Mouse (Mus musculus) thymus, postnatal 14 days (tissue): Measurements from ENCODE around the gene Usp24.

Experiments
- DNase-seq: peaks from one replicate; pipeline ENCODE4 v3.0.0; 2021

Usp24 gene

DNA sequence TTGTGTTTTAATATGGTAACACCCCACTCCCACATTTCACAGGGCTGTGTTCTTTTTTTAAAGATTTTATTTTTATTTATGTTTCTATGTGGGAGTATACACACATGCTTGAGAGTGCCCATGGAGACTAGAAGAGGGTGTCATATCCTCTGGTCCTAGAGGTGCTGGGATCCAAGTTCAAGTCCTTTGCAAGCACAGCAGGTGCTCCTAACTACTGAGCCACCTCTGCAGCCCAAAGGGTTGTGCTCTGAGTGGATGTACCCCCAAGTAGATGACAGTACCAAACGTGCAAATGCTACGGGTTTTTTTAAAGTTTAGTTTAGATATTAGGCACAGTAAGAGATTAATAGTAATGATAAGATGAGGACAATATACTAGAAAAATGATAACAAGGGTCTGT lies 119.4 kb downstream of the Usp24 start:
- no peak for DNase-seq

DNA sequence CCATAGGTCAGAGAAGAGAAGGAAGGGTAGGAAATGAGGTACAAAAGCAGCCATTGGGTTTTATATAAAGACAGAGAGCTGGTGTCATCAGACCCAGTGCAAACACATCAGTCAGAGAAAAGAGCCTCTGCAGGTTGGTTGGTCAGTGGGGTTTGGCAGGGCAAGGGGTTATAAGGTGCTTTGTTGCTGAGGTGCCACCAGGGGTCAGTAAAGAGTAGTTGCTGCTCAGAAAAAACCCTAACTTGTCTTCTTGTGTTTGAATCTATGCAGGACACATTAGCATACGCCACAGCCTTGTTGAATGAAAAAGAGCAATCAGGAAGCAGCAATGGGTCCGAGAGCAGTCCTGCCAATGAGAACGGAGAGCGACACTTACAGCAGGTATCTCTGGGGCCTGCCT lies 120.5 kb downstream of the Usp24 start:
- DNase-seq, result no peak

- no peak for DNase-seq
Observed at GRCm38 (mm10) chr4:106437207-106437606, 121.2 kb downstream of the Usp24 start.

DNA sequence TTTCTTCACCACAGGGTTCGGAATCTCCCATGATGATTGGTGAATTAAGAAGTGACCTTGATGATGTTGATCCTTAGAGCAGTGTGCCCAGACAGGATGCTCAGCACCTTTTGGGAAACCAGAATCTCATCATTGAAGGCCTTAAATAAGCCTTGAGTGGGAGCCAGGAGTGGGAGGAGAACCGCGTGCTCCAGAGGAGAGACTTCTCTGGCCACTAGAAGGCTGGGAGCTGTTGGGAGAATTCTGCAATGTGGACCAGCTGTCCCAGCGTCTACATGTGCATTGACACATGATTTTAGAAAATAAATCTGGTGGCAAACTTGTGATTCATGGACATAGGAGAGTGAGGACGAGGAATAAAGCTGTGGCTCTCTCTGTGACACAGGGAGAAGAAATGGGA lies 122.8 kb downstream of the Usp24 start:
- DNase-seq, result no peak

- no peak for DNase-seq
Observed at GRCm38 (mm10) chr4:106443182-106443581, 127.2 kb downstream of the Usp24 start.

DNA sequence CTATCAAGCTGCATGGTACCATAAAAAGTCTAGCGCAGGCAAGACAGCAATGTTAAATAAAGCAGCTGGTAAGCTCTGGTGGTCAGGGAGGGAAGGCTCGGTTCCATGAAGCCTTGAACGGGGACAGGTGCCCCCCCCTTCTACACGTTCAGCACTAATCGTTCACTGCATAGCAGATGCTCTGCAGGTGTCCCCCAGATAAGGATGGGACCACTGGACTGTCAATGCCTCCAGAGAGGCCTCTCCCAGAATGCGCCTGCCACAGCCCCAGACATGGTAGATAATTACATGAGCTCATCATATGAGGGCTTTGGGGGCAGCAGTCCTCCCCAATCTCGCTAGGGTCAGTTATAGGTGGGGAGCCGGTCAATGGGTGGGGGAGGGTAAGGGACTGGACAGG lies 133.3 kb downstream of the Usp24 start:
- DNase-seq, result no peak

DNA sequence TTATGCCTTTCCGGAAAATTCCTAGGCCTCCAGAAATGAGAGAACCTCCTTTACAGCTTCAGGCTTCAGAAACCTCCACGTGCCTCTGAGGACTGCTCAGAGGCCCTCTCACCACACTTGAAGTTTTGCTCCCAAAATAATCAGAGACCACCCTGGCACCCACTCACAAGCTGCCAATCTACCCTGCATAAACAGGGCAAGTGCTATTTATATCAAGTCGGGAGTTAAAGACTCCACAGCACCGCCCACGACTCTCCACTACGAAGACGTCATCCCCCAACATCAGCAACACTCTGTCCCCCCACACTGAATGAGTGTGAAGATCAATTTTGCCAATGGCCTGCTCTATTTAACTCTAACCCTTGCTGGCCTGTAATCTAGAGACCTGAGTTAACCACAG lies 136.4 kb downstream of the Usp24 start:
- DNase-seq, result no peak

- no peak for DNase-seq
Observed at GRCm38 (mm10) chr4:106453108-106453507, 137.1 kb downstream of the Usp24 start.

DNA sequence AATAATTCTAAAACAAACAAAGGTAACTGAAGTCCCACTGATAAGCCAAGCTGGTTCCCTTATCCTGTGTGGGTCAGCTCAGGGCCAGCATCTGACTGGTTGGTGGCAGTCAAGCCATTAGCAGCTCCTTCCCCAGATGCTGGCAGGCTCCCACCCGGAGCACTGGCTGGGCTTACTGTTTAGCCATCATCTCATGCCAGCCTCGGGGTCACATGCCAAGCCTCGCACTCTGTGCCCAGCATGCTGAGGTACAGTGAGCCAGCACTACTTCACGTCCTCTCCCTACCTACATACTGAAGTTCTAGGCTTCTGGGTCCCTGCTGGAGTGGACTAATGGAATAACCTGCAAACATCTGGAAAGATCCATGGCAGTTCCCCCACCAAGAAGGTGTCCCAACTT lies 137.5 kb downstream of the Usp24 start:
- no peak for DNase-seq

- no peak for DNase-seq
Observed at GRCm38 (mm10) chr4:106454541-106454940, 138.5 kb downstream of the Usp24 start.

DNA sequence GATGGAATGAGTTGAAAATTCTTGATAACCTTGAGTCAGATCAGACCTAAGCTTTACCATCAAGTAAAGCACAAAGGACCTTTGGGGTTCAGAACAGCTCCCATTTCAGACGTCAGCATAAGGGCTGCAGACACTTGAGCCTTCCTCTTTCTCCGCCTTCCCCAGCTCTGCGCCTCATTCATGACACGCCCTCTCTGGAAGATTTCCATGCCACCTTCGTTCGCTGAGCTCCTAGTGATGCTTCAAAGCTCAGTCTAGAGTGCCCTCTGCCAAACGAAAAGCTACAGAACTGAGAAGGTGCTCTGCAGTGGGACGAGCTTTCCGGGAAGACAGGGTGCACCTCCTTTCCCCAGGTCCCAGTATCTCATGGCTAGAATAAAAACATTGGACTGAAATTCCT lies 146.0 kb downstream of the Usp24 start:
- no peak for DNase-seq

DNA sequence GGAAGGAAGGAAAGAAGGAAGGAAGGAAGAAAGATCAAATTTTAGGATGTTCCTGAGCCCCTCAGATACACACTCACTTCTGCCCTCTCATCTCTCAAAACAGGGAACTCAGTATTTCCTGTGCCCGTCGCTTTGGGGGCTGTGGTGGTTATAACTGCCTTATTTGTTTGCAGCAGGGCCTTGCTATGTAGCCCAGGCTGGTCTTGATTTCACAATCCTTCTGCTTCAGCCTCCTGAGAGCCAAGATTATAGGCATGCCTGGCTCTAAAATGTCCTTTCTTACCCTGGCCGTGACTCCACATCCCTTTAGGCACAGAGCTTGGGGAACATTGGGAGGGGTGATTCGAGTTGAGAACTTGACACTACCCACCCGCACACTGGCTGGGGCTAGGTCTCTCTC lies 146.5 kb downstream of the Usp24 start:
- no peak for DNase-seq

DNA sequence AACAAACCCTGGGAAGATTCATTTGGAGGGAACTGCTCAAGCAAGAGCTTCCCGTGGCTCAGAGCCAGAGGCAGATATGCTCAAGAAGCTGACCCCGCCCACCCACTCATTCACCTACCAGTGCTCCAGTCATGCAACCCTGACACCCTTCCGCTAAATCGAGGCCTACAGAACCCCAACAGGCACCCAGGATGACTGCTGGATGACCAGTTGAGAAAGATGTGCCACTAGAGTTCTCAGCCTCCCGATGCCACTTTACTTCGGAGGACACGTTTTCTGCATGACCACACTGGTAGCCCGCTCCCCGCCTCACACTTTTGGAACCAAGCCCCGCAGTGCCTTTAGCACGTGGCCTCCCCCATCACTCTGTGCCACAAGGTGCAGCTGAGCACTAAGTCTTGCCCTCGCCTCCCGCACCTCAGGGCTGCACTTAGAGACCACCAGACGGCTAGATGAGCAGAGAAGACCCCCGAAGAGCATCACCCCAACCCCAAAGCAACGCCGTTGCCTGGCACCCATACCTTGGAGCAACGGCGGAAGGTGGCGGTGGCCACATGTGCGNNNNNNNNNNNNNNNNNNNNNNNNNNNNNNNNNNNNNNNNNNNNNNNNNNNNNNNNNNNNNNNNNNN lies 147.3 kb downstream of the Usp24 start:
- DNase-seq, result no peak

GRCm38 (mm10) chr4:106467420-106468110 lies 151.6 kb downstream of the Usp24 start:
- DNase-seq, result no peak

DNA sequence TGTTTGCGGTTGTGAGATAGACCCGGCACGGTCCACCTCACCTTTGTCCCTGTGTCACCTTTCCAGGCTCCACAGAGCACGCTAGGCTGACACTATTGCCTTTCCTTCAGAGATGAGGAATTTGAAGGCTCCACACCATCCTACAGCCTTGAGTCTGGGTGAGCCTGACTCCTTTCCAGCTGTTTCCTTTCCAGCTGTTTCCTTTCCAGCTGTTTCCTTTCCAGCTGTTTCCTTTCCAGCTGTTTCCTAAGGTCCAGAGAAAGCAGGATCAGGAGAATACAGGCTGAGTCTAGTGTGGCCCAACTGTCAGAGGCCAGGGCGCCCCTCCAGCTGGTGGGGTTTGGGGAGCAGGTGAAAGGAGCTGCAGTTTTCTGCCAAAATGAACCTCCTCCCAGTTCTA lies 154.9 kb downstream of the Usp24 start:
- no peak for DNase-seq

DNA sequence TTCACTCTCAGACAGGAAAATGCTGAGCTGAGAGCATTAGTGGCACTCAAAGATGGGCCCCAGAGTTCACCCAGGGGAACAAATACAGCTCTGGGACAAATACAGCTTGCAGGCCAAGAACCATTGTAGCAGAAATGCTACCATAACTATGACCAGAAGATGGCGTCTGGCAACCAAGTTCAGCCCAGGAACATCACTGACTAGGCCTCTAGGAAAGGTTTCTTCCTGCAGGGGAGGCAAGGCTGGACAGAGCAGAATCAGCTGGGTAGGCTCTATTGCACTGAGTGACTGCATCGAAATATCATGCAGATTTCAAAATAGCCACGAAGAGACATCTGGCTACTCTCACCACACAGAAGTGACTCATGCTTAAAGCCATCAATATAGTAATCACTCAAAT lies 156.3 kb downstream of the Usp24 start:
- DNase-seq, result peak; percentile 55

GRCm38 (mm10) chr4:106474241-106474640 lies 158.2 kb downstream of the Usp24 start:
- DNase-seq, result peak; percentile 71

- no peak for DNase-seq
Observed at GRCm38 (mm10) chr4:106480545-106480944, 164.5 kb downstream of the Usp24 start.

GRCm38 (mm10) chr4:106483215-106483727 lies 167.3 kb downstream of the Usp24 start:
- DNase-seq, result no peak

DNA sequence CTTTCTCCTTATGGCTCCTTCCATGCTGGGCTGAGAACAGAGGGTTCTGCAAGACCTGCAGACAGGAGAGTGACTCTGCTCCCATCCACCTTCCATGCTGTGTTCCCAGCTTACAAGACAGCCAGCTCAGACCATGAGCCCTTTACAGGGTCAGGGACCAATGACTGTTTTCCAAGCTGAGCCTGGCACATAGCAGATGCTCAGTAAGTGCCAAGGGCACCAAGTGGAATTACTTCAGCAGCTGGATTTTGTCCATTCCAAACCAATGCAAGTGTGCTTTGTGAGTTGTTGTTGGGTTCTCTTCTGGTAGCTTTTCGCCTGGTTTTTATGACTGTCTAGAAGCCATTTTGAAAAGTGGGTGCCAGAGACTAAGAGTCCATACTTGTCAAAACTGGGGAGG lies 167.8 kb downstream of the Usp24 start:
- no peak for DNase-seq

DNA sequence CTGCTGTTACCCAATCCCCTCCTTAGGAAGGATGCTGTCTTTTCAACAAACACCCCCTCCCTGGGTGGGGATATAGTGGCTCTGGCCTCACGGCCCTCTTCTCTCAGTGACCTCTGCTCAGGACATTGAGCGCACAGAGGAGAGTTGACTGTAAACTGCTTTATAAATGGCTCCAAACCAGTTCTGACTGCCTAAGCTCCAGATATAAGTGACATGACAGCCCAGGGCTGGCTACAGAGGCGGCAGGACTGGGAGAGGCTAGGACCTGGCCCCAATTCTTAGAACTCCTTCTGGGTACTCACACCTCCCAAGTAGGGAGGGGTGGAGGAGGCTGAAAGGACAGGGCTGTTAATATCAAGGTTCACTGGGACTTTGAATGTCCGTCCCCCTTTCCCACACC lies 174.6 kb downstream of the Usp24 start:
- DNase-seq, result no peak
